Mouse (Mus musculus) lung, embryonic 14.5 days (tissue): Measurements from ENCODE around the gene Tjp2. TPM values are rescaled to one million over a fixed set of nuclear protein-coding genes. Genes with fewer than 3 reads are reported as not detected.

Experiments
- ATAC-seq: fragments of 200-750 bp; cut with Nextera tagmentation; 2 replicates; pipeline ENCODE4 v1.8.0; 2017; ENCODE audit warnings: mild to moderate bottlenecking, moderate TSS enrichment, moderate library complexity; ENCODE audit not compliant: insufficient read depth
- DNase-seq: peaks from one replicate; pipeline ENCODE4 v3.0.0-alpha.2; 2015
- H3K27ac ChIP-seq: fragments of 300-500 bp; sonication (generic); 2 replicates; pipeline ENCODE4 v1.5.1; 2014; ENCODE audit warnings: low read depth, mild to moderate bottlenecking, moderate library complexity
- H3K27me3 ChIP-seq: fragments of 300-500 bp; sonication (generic); 2 replicates; pipeline ENCODE4 v1.6.1; 2014; ENCODE audit warnings: low read length, control low read depth; ENCODE audit not compliant: insufficient read depth
- H3K36me3 ChIP-seq: fragments of 300-500 bp; sonication (generic); 2 replicates; pipeline ENCODE4 v1.6.1; 2014; ENCODE audit warnings: control low read depth; ENCODE audit not compliant: insufficient read depth
- H3K4me1 ChIP-seq: fragments of 300-500 bp; sonication (generic); 2 replicates; pipeline ENCODE4 v1.6.1; 2014; ENCODE audit warnings: antibody characterized with exemption, control low read depth; ENCODE audit not compliant: insufficient read depth
- H3K4me2 ChIP-seq: fragments of 300-500 bp; sonication (generic); 2 replicates; pipeline ENCODE4 v1.6.1; 2014; ENCODE audit warnings: mild to moderate bottlenecking
- H3K4me3 ChIP-seq: fragments of 300-500 bp; sonication (generic); 2 replicates; pipeline ENCODE4 v1.5.1; 2014; ENCODE audit warnings: low read depth, low read length
- H3K9ac ChIP-seq: fragments of 300-500 bp; sonication (generic); 2 replicates; pipeline ENCODE4 v1.6.1; 2014
- H3K9me3 ChIP-seq: fragments of 300-500 bp; sonication (generic); 2 replicates; pipeline ENCODE4 v1.6.1; 2016; ENCODE audit warnings: low read depth, low read length, control low read depth
- CTCF ChIP-seq: IDR thresholded peaks from 2 replicates; pipeline ENCODE4 v1.5.1; 2016; ENCODE audit warnings: antibody characterized with exemption, low read depth
- WGBS: fragments of 180-500 bp; shearing (Covaris S2); extraction: QIAGEN DNeasy Blood & Tissue Kit; methylation state at CpG from one replicate; pipeline ENCODE4 v1.1.7; 2014; 5-methylcytosine and 5-hydroxymethylcytosine counted together
- polyA plus RNA-seq: library from polyadenylated mRNA; unstranded; fragments of >200 nt; fragmentation: Nextera tagmentation; extraction: Ambion mirVana; gene quantifications from 2 replicates; pipeline ENCODE4 v1.2.1, GENCODE M21; 2014

The Tjp2 gene
- polyA plus RNA-seq, 1 experiment from 2014 or later: 40.0 TPM

DNA sequence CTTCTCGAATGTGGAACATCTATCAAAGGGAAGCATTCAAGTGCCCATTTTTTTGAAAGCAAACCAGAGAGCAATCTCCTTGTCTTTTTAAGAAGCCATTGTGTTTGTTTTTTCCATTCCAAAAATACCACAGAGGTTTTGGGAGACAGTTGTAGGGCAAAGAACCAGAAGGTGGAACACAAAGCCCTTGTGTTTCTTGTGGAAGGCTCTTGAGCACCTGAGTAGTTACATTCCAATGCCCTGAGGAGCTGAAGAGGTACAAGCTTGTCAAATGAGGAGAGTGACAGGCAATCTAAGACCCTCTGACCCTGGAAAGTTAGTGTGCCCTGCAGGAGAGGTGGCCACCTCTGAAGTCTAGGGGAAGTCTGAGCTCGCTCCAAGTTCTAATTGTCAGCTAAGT, 174.3 kb downstream of the Tjp2 start:
- 51% methylated on average over 2 of the region's 2 CpGs for WGBS
- DNase-seq (peak; percentile 30), ATAC-seq (no peak)
- Histone ChIP-seq H3K4me1 (peaks cover 22% of the 10 kb centered on the region), H3K4me3 (no peak overlapping the region), H3K9ac (no peak overlapping the region), H3K9me3 (no peaks in the 10 kb centered on the region), H3K36me3 (no peaks in the 10 kb centered on the region), H3K27ac (no peak overlapping the region), H3K27me3 (no peaks in the 10 kb centered on the region), H3K4me2 (no peak overlapping the region)
- no peak for TF ChIP-seq CTCF

DNA sequence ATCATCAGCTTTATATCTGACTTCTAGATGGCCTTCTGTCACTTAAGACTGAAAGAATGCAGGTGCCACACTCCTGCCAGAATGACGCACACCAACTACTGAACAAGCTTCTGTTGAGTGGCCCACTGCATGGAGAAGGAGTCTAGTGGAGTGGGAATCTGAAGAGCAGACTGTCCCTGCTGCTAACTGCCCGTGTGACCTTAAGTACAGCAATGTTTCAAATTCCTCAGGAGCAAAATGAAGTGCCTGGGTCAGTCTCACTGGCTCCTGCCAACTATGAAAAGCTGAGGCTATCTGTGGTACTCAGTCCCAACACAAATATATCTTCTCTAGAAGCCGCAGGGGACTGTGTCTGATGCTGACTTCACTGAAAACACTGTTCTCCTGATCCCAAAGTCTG, 175.5 kb downstream of the Tjp2 start:
- H3K4me3 ChIP-seq: no peak overlapping the region
- no peaks in the 10 kb centered on the region for H3K36me3 ChIP-seq
- DNase-seq: no peak
- H3K9me3 ChIP-seq: no peaks in the 10 kb centered on the region
- no peak overlapping the region for H3K4me2 ChIP-seq
- no peaks in the 10 kb centered on the region for H3K27me3 ChIP-seq
- ATAC-seq: no peak
- no peak overlapping the region for H3K27ac ChIP-seq
- 50% methylated on average over 3 of the region's 3 CpGs for WGBS
- peaks cover 13% of the 10 kb centered on the region; the same call in 1 of the 2 replicates for H3K4me1 ChIP-seq
- no peak overlapping the region for H3K9ac ChIP-seq
- no peak for TF ChIP-seq CTCF

- DNase-seq (peak; percentile 71), ATAC-seq (peak; percentile 65)
- Histone ChIP-seq H3K9ac (no peak overlapping the region), H3K27ac (no peak overlapping the region; the same call in 1 of the 2 replicates), H3K4me1 (peaks cover 3% of the 10 kb centered on the region; the same call in 1 of the 2 replicates), H3K27me3 (no peaks in the 10 kb centered on the region), H3K4me3 (no peak overlapping the region), H3K4me2 (peak overlapping the region; percentile 25; the same call in 1 of the 2 replicates), H3K9me3 (no peaks in the 10 kb centered on the region), H3K36me3 (no peaks in the 10 kb centered on the region)
- no peak for TF ChIP-seq CTCF
- WGBS: 56% methylated on average over 10 of the region's 10 CpGs
Measured at GRCm38 (mm10) chr19:24046395-24046993, 178.3 kb downstream of the Tjp2 start.

Other genes with a start within 250 kb of the Tjp2 start
- 1.2 and 1.4 TPM in 2 replicates for gene Fam189a2, start 194.0 kb downstream of the Tjp2 start, polyA plus RNA-seq
- 51.2 and 52.9 TPM in 2 replicates for gene Fxn, start 55.6 kb upstream of the Tjp2 start, polyA plus RNA-seq